Mouse (Mus musculus) liver, embryonic 14.5 days (tissue): ENCODE measurements around the gene Igsf21. TPM values are rescaled to one million over a fixed set of nuclear protein-coding genes. Genes with fewer than 3 reads are reported as not detected.

Source experiments
- ATAC-seq: fragments of 200-750 bp; cut with Nextera tagmentation; 2 replicates; pipeline ENCODE4 v1.8.0; 2017; ENCODE audit warnings: moderate number of reproducible peaks, mild to moderate bottlenecking, moderate library complexity; ENCODE audit not compliant: insufficient read depth
- DNase-seq, 3 experiments: peaks; one replicate each; pipeline ENCODE4 v3.0.0-alpha.2; 2012 to 2013; ENCODE audit warnings: low read depth in 3 of 3, low spot score in 3 of 3
- H3K27ac ChIP-seq: fragments of 300-500 bp; sonication (generic); 2 replicates; pipeline ENCODE4 v1.5.1; 2014; ENCODE audit warnings: moderate library complexity, mild to moderate bottlenecking, control low read depth, inconsistent platforms
- H3K27me3 ChIP-seq: fragments of 300-500 bp; sonication (generic); 2 replicates; pipeline ENCODE4 v1.6.1; 2014; ENCODE audit warnings: mild to moderate bottlenecking, low read length, moderate library complexity; ENCODE audit not compliant: control insufficient read depth, insufficient read depth
- H3K36me3 ChIP-seq: fragments of 300-500 bp; sonication (generic); replicated peaks from 2 replicates; pipeline ENCODE4 v1.6.1; 2014; ENCODE audit warnings: low read depth; ENCODE audit not compliant: control insufficient read depth, insufficient read depth
- H3K4me1 ChIP-seq, 2 experiments: fragments of 200-500 bp in 1 of 2; fragments of 300-500 bp in 1 of 2; sonication (generic) in 1 of 2; replicated peaks; 2 replicates each; pipeline ENCODE4 v1.6.1; 2012 to 2014; ENCODE audit warnings: antibody characterized with exemption in 1 of 2, inconsistent platforms in 1 of 2, low read length in 1 of 2; ENCODE audit not compliant: control insufficient read depth in 2 of 2, insufficient read depth in 2 of 2
- H3K4me2 ChIP-seq: fragments of 300-500 bp; sonication (generic); 2 replicates; pipeline ENCODE4 v1.6.1; 2014; ENCODE audit warnings: low read depth, mild to moderate bottlenecking, control low read depth, moderate library complexity
- H3K4me3 ChIP-seq, 2 experiments: fragments of 200-500 bp in 1 of 2; fragments of 300-500 bp in 1 of 2; sonication (generic) in 1 of 2; 2 replicates each; pipeline ENCODE4 v1.5.1; 2012 to 2014; ENCODE audit warnings: low read depth in 2 of 2, low read length in 2 of 2, mild to moderate bottlenecking in 2 of 2, control low read depth in 1 of 2, inconsistent platforms in 1 of 2, moderate library complexity in 1 of 2; ENCODE audit not compliant: insufficient read depth in 1 of 2
- H3K9ac ChIP-seq: fragments of 300-500 bp; sonication (generic); replicated peaks from 2 replicates; pipeline ENCODE4 v1.6.1; 2014; ENCODE audit warnings: mild to moderate bottlenecking, control low read depth, moderate library complexity
- H3K9me3 ChIP-seq: fragments of 300-500 bp; sonication (generic); 2 replicates; pipeline ENCODE4 v1.6.1; 2016; ENCODE audit warnings: low read length, mixed read lengths; ENCODE audit not compliant: control insufficient read depth
- CTCF ChIP-seq: IDR thresholded peaks from 2 replicates; pipeline ENCODE4 v1.5.1; 2016; ENCODE audit warnings: antibody characterized with exemption, low read depth, control low read depth
- EP300 ChIP-seq: IDR thresholded peaks from 2 replicates; pipeline ENCODE4 v1.6.1; 2016; ENCODE audit warnings: antibody characterized with exemption, low read depth
- WGBS: fragments of 180-500 bp; shearing (Covaris S2); extraction: QIAGEN DNeasy Blood & Tissue Kit; methylation state at CpG from one replicate; pipeline ENCODE4 v1.1.7; 2014; ENCODE audit not compliant: insufficient replicate concordance; 5-methylcytosine and 5-hydroxymethylcytosine counted together
- polyA plus RNA-seq, 2 experiments: library from polyadenylated mRNA; depleted of rRNA in 1 of 2; stranded (reverse) in 1 of 2; unstranded in 1 of 2; fragments of >200 nt; fragmentation: Nextera tagmentation in 1 of 2; extraction: Ambion mirVana in 1 of 2; gene quantifications; 2 replicates each; pipeline versions ENCODE4 v1.2.1 to v1.2.3; 2012 to 2014

Gene Igsf21
- polyA plus RNA-seq, 2 experiments: 0.18 TPM; not detected in 1

DNA sequence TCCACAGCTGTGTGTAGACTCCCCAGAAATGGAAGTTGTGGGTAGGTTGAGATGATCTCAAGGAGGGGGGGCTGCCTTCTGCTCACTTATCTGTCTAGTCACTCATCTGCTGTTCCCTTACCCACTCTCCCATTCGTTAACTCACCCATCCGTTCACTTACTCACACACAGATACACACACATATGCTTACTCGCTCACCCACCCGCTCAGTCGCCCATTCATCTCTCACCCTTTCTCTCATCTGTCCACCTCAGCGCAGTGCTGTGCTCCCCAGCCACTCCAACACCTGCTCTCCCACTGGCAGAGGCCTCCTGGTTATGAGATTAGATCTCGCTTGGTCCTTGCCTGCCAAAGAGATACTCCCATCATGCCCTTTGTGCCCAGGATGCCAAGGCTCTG is 22.1 kb downstream of the Igsf21 start:
- Histone ChIP-seq H3K36me3 (no peaks in the 10 kb centered on the region), H3K27me3 (no peaks in the 10 kb centered on the region), H3K4me2 (no peak overlapping the region), H3K4me1 (no peaks in the 10 kb centered on the region), H3K9ac (no peak overlapping the region), H3K4me3 (no peak overlapping the region), H3K27ac (no peak overlapping the region), H3K9me3 (no peaks in the 10 kb centered on the region)
- DNase-seq: no peak
- 60% methylated on average over 7 of the region's 7 CpGs for WGBS
- TF ChIP-seq EP300 (no peak), CTCF (no peak)
- ATAC-seq: no peak

DNA sequence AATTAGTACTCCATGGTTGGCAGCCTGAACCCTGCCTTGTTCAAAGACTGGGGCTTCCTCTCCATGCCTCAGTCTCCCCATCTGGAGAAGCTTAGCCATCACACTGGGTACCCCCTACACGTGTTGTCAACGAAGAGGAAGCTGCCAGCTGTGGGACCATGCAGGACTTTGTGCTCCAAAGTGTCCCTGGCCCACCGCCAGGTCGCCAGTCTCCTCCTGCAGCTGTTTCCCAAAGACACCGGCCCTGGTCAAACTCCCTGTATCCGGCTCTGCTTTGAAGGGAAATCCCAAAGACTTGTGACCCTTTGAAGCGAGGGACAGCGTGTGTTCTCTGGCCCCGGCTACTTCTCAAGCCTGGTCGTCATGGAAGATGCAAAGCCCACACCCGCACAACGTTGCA is 23.5 kb downstream of the Igsf21 start:
- no peak overlapping the region for H3K4me3 ChIP-seq
- no peaks in the 10 kb centered on the region for H3K36me3 ChIP-seq
- H3K4me1 ChIP-seq: no peaks in the 10 kb centered on the region
- H3K27ac ChIP-seq: no peak overlapping the region
- no peak overlapping the region for H3K4me2 ChIP-seq
- H3K9ac ChIP-seq: no peak overlapping the region
- DNase-seq (no peak), ATAC-seq (no peak)
- no peaks in the 10 kb centered on the region for H3K9me3 ChIP-seq
- TF ChIP-seq CTCF (no peak), EP300 (no peak)
- no peaks in the 10 kb centered on the region for H3K27me3 ChIP-seq
- WGBS: 32% methylated on average over 12 of the region's 12 CpGs

DNA sequence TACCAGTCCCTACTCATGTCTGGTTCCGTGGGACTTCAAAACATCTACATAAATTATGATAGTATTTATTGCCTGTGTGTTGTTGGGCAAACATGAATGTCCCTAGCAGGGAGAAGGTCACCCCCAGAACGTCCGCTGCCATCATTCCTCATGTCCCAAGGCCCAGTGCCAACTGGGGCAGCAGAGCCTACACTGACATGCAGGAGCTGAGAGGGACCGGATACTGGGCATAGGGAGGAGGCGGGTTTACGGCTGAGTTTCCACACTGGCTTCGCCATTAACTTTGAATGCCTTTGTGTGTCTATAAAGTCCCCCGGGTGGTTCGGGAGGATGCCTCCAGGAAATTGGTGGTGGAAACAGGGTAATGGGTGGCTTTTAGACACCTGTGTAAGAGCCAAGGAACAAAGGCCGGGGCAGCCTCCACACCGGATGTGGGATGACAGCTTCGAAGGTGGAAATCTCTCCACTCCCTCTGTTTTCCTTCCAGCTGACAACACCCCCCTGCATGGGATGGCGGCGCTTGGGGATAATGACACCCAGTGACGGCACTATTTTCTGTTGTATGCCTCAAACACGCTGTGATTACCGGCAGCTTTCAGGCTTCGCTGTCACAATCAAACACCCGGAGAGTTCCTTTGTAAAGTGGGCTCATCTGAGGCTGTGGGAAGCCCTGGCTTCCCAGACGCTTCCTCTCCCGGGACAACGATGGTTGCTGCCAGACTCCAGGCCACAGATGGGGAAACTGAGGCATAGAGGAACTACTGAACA is 26.1 kb downstream of the Igsf21 start:
- TF ChIP-seq CTCF (no peak), EP300 (no peak)
- Histone ChIP-seq H3K4me3 (no peak overlapping the region), H3K9ac (no peak overlapping the region), H3K27ac (no peak overlapping the region), H3K9me3 (no peaks in the 10 kb centered on the region), H3K27me3 (no peaks in the 10 kb centered on the region), H3K4me1 (no peaks in the 10 kb centered on the region), H3K4me2 (no peak overlapping the region), H3K36me3 (no peaks in the 10 kb centered on the region)
- no peak for ATAC-seq
- no peak for DNase-seq
- WGBS: 55% methylated on average over 22 of the region's 22 CpGs

DNA sequence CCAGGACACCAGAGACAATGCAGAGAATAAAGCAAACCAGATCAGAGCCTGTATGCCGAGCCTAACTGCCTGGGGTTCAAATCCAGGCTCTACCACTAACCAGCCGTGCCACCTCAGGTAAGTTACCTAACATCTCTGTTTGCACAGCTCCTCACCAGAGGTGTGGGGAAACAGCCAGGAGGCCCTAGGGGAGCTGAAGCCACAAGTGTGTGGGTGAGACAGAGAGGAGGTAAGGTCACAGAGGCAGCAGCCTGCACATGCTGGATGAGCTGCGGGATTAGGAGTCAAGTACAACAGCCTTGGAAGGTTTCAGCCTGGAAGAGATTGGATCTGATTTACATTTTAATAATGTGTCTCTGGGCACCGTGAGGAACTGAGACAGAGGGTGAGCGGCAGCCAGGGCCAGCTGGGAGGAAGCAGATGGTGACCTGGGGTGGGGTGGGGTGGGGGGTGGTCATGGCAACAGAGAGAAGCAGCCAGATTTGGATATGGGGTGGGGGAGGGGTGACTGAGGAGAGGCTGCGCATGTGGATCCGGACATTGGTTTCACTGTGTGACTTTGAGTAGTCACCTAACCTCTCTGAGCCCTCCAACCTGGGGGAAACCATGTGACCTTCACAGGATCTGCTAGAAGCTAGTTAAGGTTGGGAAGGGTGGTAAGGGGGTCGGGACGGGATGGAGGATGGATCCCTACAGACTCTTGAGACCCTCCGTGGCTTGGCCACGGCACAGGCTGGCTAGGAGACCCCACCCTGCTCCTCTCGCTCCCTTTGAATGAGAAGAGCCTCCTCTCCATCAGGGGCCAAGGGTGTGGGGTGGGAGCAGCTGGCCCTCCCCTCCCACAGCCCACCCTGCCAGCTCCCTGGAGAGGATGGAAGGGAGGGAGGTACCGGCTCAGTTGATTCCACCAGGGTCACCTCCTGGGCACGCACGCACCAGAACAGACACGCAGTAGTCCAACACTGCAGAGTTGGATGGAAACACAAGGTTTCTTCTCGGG is 27.4 kb downstream of the Igsf21 start:
- H3K27ac ChIP-seq: no peak overlapping the region
- no peaks in the 10 kb centered on the region for H3K36me3 ChIP-seq
- H3K4me1 ChIP-seq: no peaks in the 10 kb centered on the region
- no peaks in the 10 kb centered on the region for H3K9me3 ChIP-seq
- H3K4me2 ChIP-seq: no peak overlapping the region
- no peaks in the 10 kb centered on the region for H3K27me3 ChIP-seq
- 53% methylated on average over 17 of the region's 17 CpGs for WGBS
- no peak overlapping the region for H3K9ac ChIP-seq
- ATAC-seq: no peak
- no peak overlapping the region for H3K4me3 ChIP-seq
- no peak for DNase-seq
- TF ChIP-seq EP300 (no peak), CTCF (no peak)

DNA sequence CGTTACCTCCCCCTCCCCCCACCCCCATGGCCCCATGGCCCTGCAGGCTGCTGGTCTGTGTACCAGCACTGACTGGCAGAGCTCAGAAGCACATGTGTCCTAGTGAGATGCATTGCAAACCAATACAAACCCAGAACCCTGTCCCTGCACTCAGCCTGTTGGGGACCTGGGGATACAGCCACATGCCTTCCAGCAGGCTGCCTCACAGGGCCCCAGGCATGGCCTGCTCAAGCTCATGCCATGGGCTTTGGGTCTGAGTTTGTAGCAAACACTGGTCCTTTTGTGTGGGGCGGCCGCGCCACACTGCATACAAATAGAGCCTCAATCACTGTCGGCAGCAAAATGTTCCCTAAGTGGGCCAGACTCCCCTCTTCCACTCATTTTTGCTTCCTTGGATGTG is 28.2 kb downstream of the Igsf21 start:
- H3K27me3 ChIP-seq: no peaks in the 10 kb centered on the region
- no peak overlapping the region for H3K4me2 ChIP-seq
- no peaks in the 10 kb centered on the region for H3K36me3 ChIP-seq
- 73% methylated on average over 5 of the region's 5 CpGs for WGBS
- H3K27ac ChIP-seq: no peak overlapping the region
- no peak for DNase-seq
- no peak overlapping the region for H3K9ac ChIP-seq
- H3K9me3 ChIP-seq: no peaks in the 10 kb centered on the region
- no peak for TF ChIP-seq EP300
- no peak for TF ChIP-seq CTCF
- ATAC-seq: no peak
- no peak overlapping the region for H3K4me3 ChIP-seq
- H3K4me1 ChIP-seq: no peaks in the 10 kb centered on the region
